Comparison of ENCODE assay signal across 12 mouse cellular contexts in genomic region chr14:30674947-30675346, GRCm38 (mm10). TPM values are rescaled to one million over a fixed set of nuclear protein-coding genes. Genes with fewer than 3 reads are reported as not detected.
DNase-seq lines count a peak whose midpoint lies in the region; ATAC-seq and TF ChIP-seq lines count a peak whose summit lies in the region.
"Had no signal": no experiment of that assay in that cellular context is flagged by ENCODE, and none has a peak within 500 bp of the region (broad histone marks: within the 10 kb centered on the region; RNA-seq: fewer than 3 reads in every experiment).

No protein-coding gene starts in this region.

- no peak overlapping the region for H3K4me3 ChIP-seq in lung, postnatal 0 days (ENCODE audit: low read depth, low read length)
- no peak overlapping the region for H3K4me3 ChIP-seq in kidney, embryonic 14.5 days (ENCODE audit: low read length)
- H3K4me3 ChIP-seq in stomach, postnatal 0 days (ENCODE audit: low read depth, low read length), result no peak overlapping the region
- H3K4me3 ChIP-seq: lung, embryonic 15.5 days; myocyte had no signal

- peak; percentile 59 to 70 for ATAC-seq in hematopoietic stem cell, adult 5-6 weeks (replicated peaks in 1 of 2; ENCODE audit: insufficient read depth in 1 of 2, low FRiP score in 2 of 2, low TSS enrichment in 1 of 2, low read depth in 1 of 2, poor library complexity in 2 of 2, severe bottlenecking in 2 of 2)
- ATAC-seq in lung, postnatal 0 days, result peak; percentile 91
- no peak for ATAC-seq in kidney, embryonic 14.5 days (ENCODE audit: low FRiP score, low TSS enrichment)
- ATAC-seq in stomach, postnatal 0 days (ENCODE audit: low FRiP score, low TSS enrichment), result no peak

- H3K36me3 ChIP-seq in lung, postnatal 0 days (ENCODE audit: insufficient read depth, low read length), result peaks cover 31% of the 10 kb centered on the region
- peaks cover 70% of the 10 kb centered on the region for H3K36me3 ChIP-seq in kidney, embryonic 14.5 days (ENCODE audit: control insufficient read depth, insufficient read depth, low read length)
- peaks cover 20% of the 10 kb centered on the region for H3K36me3 ChIP-seq in stomach, postnatal 0 days (ENCODE audit: control insufficient read depth, insufficient read depth, low read length)

- WGBS in lung, postnatal 0 days, result 52% methylated on average over 6 of the region's 6 CpGs
- 83% methylated on average over 6 of the region's 6 CpGs for WGBS in kidney, embryonic 14.5 days
- WGBS in stomach, postnatal 0 days, result 67% methylated on average over 6 of the region's 6 CpGs

- H3K9me3 ChIP-seq in lung, postnatal 0 days (ENCODE audit: low read length), result no peaks in the 10 kb centered on the region
- no peaks in the 10 kb centered on the region for H3K9me3 ChIP-seq in kidney, embryonic 14.5 days (ENCODE audit: control insufficient read depth, low read length)
- H3K9me3 ChIP-seq in stomach, postnatal 0 days (ENCODE audit: control insufficient read depth, low read length), result no peaks in the 10 kb centered on the region
- H3K9me3 ChIP-seq: lung, embryonic 15.5 days had no signal

- no peaks in the 10 kb centered on the region for H3K4me1 ChIP-seq in lung, postnatal 0 days (ENCODE audit: insufficient read depth, low read depth, low read length)
- H3K4me1 ChIP-seq in kidney, embryonic 14.5 days (ENCODE audit: control insufficient read depth, insufficient read depth, low read length), result no peaks in the 10 kb centered on the region
- no peaks in the 10 kb centered on the region for H3K4me1 ChIP-seq in stomach, postnatal 0 days (replicated peaks; ENCODE audit: control insufficient read depth, insufficient read depth)
- H3K4me1 ChIP-seq: lung, embryonic 15.5 days had no signal

- peak; percentile 66 for DNase-seq in T-cell, adult 2 months (ENCODE audit: low spot score)
- DNase-seq in lung, postnatal 0 days (ENCODE audit: low spot score), result peak; percentile 84
- DNase-seq in thymus, postnatal 10 days (ENCODE audit: low spot score in 2 of 2), result peak; percentile 16 to 41
- DNase-seq in gastrocnemius, postnatal 36 days, result no peak
- no peak for DNase-seq in stomach, postnatal 0 days (ENCODE audit: low spot score)
- DNase-seq: cerebellum, postnatal 36 days; kidney, postnatal 10 days had no signal

- no peak for TF ChIP-seq EP300 in lung, postnatal 0 days (IDR thresholded peaks at IDR 0.05)
- TF ChIP-seq EP300 in stomach, postnatal 0 days (optimal IDR thresholded peaks at IDR 0.05), result no peak

- TF ChIP-seq CTCF in lung, postnatal 0 days (IDR thresholded peaks at IDR 0.05), result no peak
- no peak for TF ChIP-seq CTCF in stomach, postnatal 0 days (IDR thresholded peaks at IDR 0.05; ENCODE audit: low read depth)

- intact Hi-C loops in gastrocnemius, postnatal 36 days (cut with DNase I), result loop anchor here (5.0 kb wide), 1 partner anchor 538 kb away; no protein-coding TSS in a partner anchor

- H3K27ac ChIP-seq in lung, postnatal 0 days (ENCODE audit: low read length), result no peak overlapping the region
- no peak overlapping the region for H3K27ac ChIP-seq in kidney, embryonic 14.5 days (ENCODE audit: low read depth, low read length)
- no peak overlapping the region for H3K27ac ChIP-seq in stomach, postnatal 0 days (replicated peaks)
- H3K27ac ChIP-seq: hindbrain, embryonic 14.5 days; lung, embryonic 15.5 days had no signal

- H3K9ac ChIP-seq in lung, postnatal 0 days (replicated peaks; ENCODE audit: low read depth), result no peak overlapping the region
- H3K9ac ChIP-seq in kidney, embryonic 14.5 days (ENCODE audit: low read depth, low read length), result no peak overlapping the region
- H3K9ac ChIP-seq in stomach, postnatal 0 days (ENCODE audit: low read length), result no peak overlapping the region
- H3K9ac ChIP-seq: hindbrain, embryonic 14.5 days; lung, embryonic 15.5 days had no signal

- no peak overlapping the region for H3K4me2 ChIP-seq in lung, postnatal 0 days (replicated peaks; ENCODE audit: low read depth, low read length)
- H3K4me2 ChIP-seq in kidney, embryonic 14.5 days (replicated peaks; ENCODE audit: low read depth, low read length), result no peak overlapping the region
- no peak overlapping the region for H3K4me2 ChIP-seq in stomach, postnatal 0 days (replicated peaks; ENCODE audit: low read depth)
- H3K4me2 ChIP-seq: hindbrain, embryonic 14.5 days; lung, embryonic 15.5 days had no signal

- H3K27me3 ChIP-seq in lung, postnatal 0 days (replicated peaks; ENCODE audit: insufficient read depth, low read length), result no peaks in the 10 kb centered on the region
- no peaks in the 10 kb centered on the region for H3K27me3 ChIP-seq in kidney, embryonic 14.5 days (ENCODE audit: control insufficient read depth, insufficient read depth, low read length)
- H3K27me3 ChIP-seq in stomach, postnatal 0 days (ENCODE audit: control insufficient read depth, insufficient read depth, low read length), result no peaks in the 10 kb centered on the region
- H3K27me3 ChIP-seq: lung, embryonic 15.5 days had no signal

RNA-seq across cellular contexts. Expression of gene Rft1, which starts 20.8 kb away (rescaled TPM):
- total RNA-seq in hematopoietic stem cell, adult 5-6 weeks (2017), result 15.7 and 19.7 TPM in 2 replicates
- 14.4 and 15.5 TPM in 2 replicates for polyA plus RNA-seq in lung, postnatal 0 days (2015; fragmentation: Nextera tagmentation; extraction: Ambion mirVana)
- 11.6 and 19.4 TPM in 2 replicates for polyA plus RNA-seq in kidney, embryonic 14.5 days (2014; fragmentation: Nextera tagmentation; extraction: Ambion mirVana)
- 1 to 10 TPM; 3.8 to 4.3 TPM for total RNA-seq in gastrocnemius, postnatal 36 days (2021)
- 12.1 and 12.3 TPM in 2 replicates for polyA plus RNA-seq in stomach, postnatal 0 days (2015; fragmentation: Nextera tagmentation; extraction: Ambion mirVana)

RNA-seq across cellular contexts. Expression of gene Sfmbt1, which starts 39.7 kb away (rescaled TPM):
- total RNA-seq in hematopoietic stem cell, adult 5-6 weeks (2017), result 12.5 and 12.6 TPM in 2 replicates
- 8.2 and 8.9 TPM in 2 replicates for polyA plus RNA-seq in lung, postnatal 0 days (2015; fragmentation: Nextera tagmentation; extraction: Ambion mirVana)
- 8.5 and 18.0 TPM in 2 replicates for polyA plus RNA-seq in kidney, embryonic 14.5 days (2014; fragmentation: Nextera tagmentation; extraction: Ambion mirVana)
- total RNA-seq in gastrocnemius, postnatal 36 days (2021), result 1 to 10 TPM; 5.9 to 8.5 TPM
- polyA plus RNA-seq in stomach, postnatal 0 days (2015; fragmentation: Nextera tagmentation; extraction: Ambion mirVana), result 5.4 and 6.2 TPM in 2 replicates

RNA-seq across cellular contexts. Expression of gene Prkcd, which starts 48.9 kb away (rescaled TPM):
- 98.0 and 125 TPM in 2 replicates for total RNA-seq in hematopoietic stem cell, adult 5-6 weeks (2017)
- polyA plus RNA-seq in lung, postnatal 0 days (2015; fragmentation: Nextera tagmentation; extraction: Ambion mirVana), result 59.4 and 68.4 TPM in 2 replicates
- polyA plus RNA-seq in kidney, embryonic 14.5 days (2014; fragmentation: Nextera tagmentation; extraction: Ambion mirVana), result 33.4 and 37.0 TPM in 2 replicates
- total RNA-seq in gastrocnemius, postnatal 36 days (2021), result 10 to 100 TPM in 1 of 2 experiments, 1 to 10 TPM in 1; 6.6 to 11.7 TPM
- 62.8 and 72.3 TPM in 2 replicates for polyA plus RNA-seq in stomach, postnatal 0 days (2015; fragmentation: Nextera tagmentation; extraction: Ambion mirVana)

Comparison
In these comparisons a context has a peak if more than half of its experiments do, and no peak if none do; other contexts are left out.
1. DNase-seq: peak in T-cell, adult 2 months (single experiment), lung, postnatal 0 days (single experiment) and thymus, postnatal 10 days (2 of 2); none in gastrocnemius, postnatal 36 days (0 of 2) and stomach, postnatal 0 days (single experiment).
2. ATAC-seq: peak in hematopoietic stem cell, adult 5-6 weeks (2 of 2) and lung, postnatal 0 days (single experiment); none in kidney, embryonic 14.5 days (single experiment) and stomach, postnatal 0 days (single experiment).